Mouse (Mus musculus): Measurements from ENCODE around the gene Rab3ip.

Rab3ip gene

GRCm38 (mm10) chr10:116950009-116950769 is at the start of gene Rab3ip:
TSS of gene Rab3ip (minus strand) at chr10:116950769.
- DNase-seq (ENCODE audit: low spot score) = peak; percentile 93

- no peak for DNase-seq (ENCODE audit: low spot score)
Observed at GRCm38 (mm10) chr10:116998716-116999455, 48.3 kb upstream of the Rab3ip start.

GRCm38 (mm10) chr10:116996236-116996600 is 45.6 kb upstream of the Rab3ip start:
- no peak for DNase-seq (ENCODE audit: low spot score)

GRCm38 (mm10) chr10:116995584-116996235 is 45.1 kb upstream of the Rab3ip start:
- no peak for DNase-seq (ENCODE audit: low spot score)

- no peak for DNase-seq (ENCODE audit: low spot score)
Observed at GRCm38 (mm10) chr10:116995162-116995561, 44.6 kb upstream of the Rab3ip start.

GRCm38 (mm10) chr10:116993971-116994370 is 43.4 kb upstream of the Rab3ip start:
- no peak for DNase-seq (ENCODE audit: low spot score)

- peak; percentile 37 for DNase-seq (ENCODE audit: low spot score)
Observed at GRCm38 (mm10) chr10:116986264-116987082, 35.9 kb upstream of the Rab3ip start, which contains the start of gene Best3. TSS of gene Best3 (plus strand) at chr10:116986314.

GRCm38 (mm10) chr10:116984836-116985235 is 34.3 kb upstream of the Rab3ip start:
- no peak for DNase-seq (ENCODE audit: low spot score)

- DNase-seq (ENCODE audit: low spot score) = no peak
Observed at GRCm38 (mm10) chr10:116982526-116982925, 32.0 kb upstream of the Rab3ip start.

- DNase-seq (ENCODE audit: low spot score) = peak; percentile 61
Observed at GRCm38 (mm10) chr10:116980888-116981287, 30.3 kb upstream of the Rab3ip start.

GRCm38 (mm10) chr10:116980273-116980672 is 29.7 kb upstream of the Rab3ip start:
- no peak for DNase-seq (ENCODE audit: low spot score)

GRCm38 (mm10) chr10:116978841-116979240 is 28.3 kb upstream of the Rab3ip start:
- DNase-seq (ENCODE audit: low spot score) = no peak

- no peak for DNase-seq (ENCODE audit: low spot score)
Observed at GRCm38 (mm10) chr10:116977858-116978257, 27.3 kb upstream of the Rab3ip start.

- DNase-seq (ENCODE audit: low spot score) = no peak
Observed at GRCm38 (mm10) chr10:116977455-116977854, 26.9 kb upstream of the Rab3ip start.

- no peak for DNase-seq (ENCODE audit: low spot score)
Observed at GRCm38 (mm10) chr10:116972509-116972908, 21.9 kb upstream of the Rab3ip start, which contains the start of gene Gm10271. TSS of gene Gm10271 (minus strand) at chr10:116972609.

GRCm38 (mm10) chr10:116968741-116969140 is 18.2 kb upstream of the Rab3ip start:
- DNase-seq (ENCODE audit: low spot score) = no peak

- no peak for DNase-seq (ENCODE audit: low spot score)
Observed at GRCm38 (mm10) chr10:116966065-116966464, 15.5 kb upstream of the Rab3ip start.

- no peak for DNase-seq (ENCODE audit: low spot score)
Observed at GRCm38 (mm10) chr10:116965297-116965696, 14.7 kb upstream of the Rab3ip start.

- no peak for DNase-seq (ENCODE audit: low spot score)
Observed at GRCm38 (mm10) chr10:116964571-116964970, 14.0 kb upstream of the Rab3ip start.

GRCm38 (mm10) chr10:116964084-116964483 is 13.5 kb upstream of the Rab3ip start:
- no peak for DNase-seq (ENCODE audit: low spot score)

GRCm38 (mm10) chr10:116962803-116963202 is 12.2 kb upstream of the Rab3ip start:
- DNase-seq (ENCODE audit: low spot score) = peak; percentile 20

GRCm38 (mm10) chr10:116962152-116962551 is 11.6 kb upstream of the Rab3ip start:
- no peak for DNase-seq (ENCODE audit: low spot score)

Data from retina, embryonic 14.5 days (tissue).